Mouse (Mus musculus) CH12.LX (cell line): ENCODE data around the gene Sec31a. TPM values are rescaled to one million over a fixed set of nuclear protein-coding genes. Genes with fewer than 3 reads are reported as not detected.

ENCODE experiments used
- DNase-seq: peaks from one replicate; pipeline ENCODE4 v3.0.0-alpha.2; 2013; ENCODE audit errors: extremely low read depth
- H3K27ac ChIP-seq: 2 replicates; pipeline ENCODE4 v1.5.1; 2012; ENCODE audit warnings: low read depth, mild to moderate bottlenecking, control low read depth, moderate library complexity; ENCODE audit not compliant: insufficient read depth
- H3K27me3 ChIP-seq: replicated peaks from 2 replicates; pipeline ENCODE3; 2012; ENCODE audit warnings: inconsistent platforms
- H3K36me3 ChIP-seq, 2 experiments: replicated peaks in 1 of 2; 2 replicates each; pipeline versions ENCODE3 to v1.6.1; 2012; ENCODE audit warnings: inconsistent platforms in 1 of 2, low read length in 1 of 2, mild to moderate bottlenecking in 1 of 2, mixed read lengths in 1 of 2, moderate library complexity in 1 of 2; ENCODE audit not compliant: control insufficient read depth in 1 of 2, insufficient read depth in 1 of 2
- H3K4me1 ChIP-seq, 2 experiments: 2 replicates each; pipeline ENCODE4 v1.6.1; 2012; ENCODE audit warnings: inconsistent platforms in 1 of 2, moderate library complexity in 1 of 2; ENCODE audit not compliant: insufficient read depth in 2 of 2, control insufficient read depth in 1 of 2
- H3K4me2 ChIP-seq: 2 replicates; pipeline ENCODE4 v1.6.1; 2012; ENCODE audit warnings: low read depth, mild to moderate bottlenecking, control low read depth; ENCODE audit not compliant: poor library complexity, insufficient read depth, severe bottlenecking
- H3K4me3 ChIP-seq, 3 experiments: fragments of 150-350 bp in 1 of 3; sonication (generic) in 1 of 3; replicated peaks in 1 of 3; 2 replicates each; pipeline versions ENCODE3 to v1.5.1; 2011 to 2012; ENCODE audit warnings: low read depth in 2 of 3, low read length in 2 of 3, mild to moderate bottlenecking in 2 of 3, moderate library complexity in 2 of 3, control low read depth in 1 of 3, improper control_type of control experiment in 1 of 3, inconsistent platforms in 1 of 3, mixed read lengths in 1 of 3; ENCODE audit not compliant: poor library complexity in 1 of 3
- H3K79me2 ChIP-seq: replicated peaks from 2 replicates; pipeline ENCODE4 v1.6.1; 2012; ENCODE audit warnings: mild to moderate bottlenecking, moderate library complexity; ENCODE audit not compliant: control insufficient read depth, poor library complexity, insufficient read depth, severe bottlenecking; ENCODE audit errors: extremely low read depth
- H3K9ac ChIP-seq: 2 replicates; pipeline ENCODE4 v1.6.1; 2012; ENCODE audit warnings: low read depth, mild to moderate bottlenecking, control low read depth, moderate library complexity; ENCODE audit not compliant: insufficient read depth
- H3K9me3 ChIP-seq: replicated peaks from 2 replicates; pipeline ENCODE3; 2012; ENCODE audit warnings: low read length, inconsistent platforms, mixed read lengths
- BHLHE40 ChIP-seq: IDR thresholded peaks from 2 replicates; pipeline ENCODE4 v1.6.1; 2011; ENCODE audit warnings: mild to moderate bottlenecking, low read depth, low read length, improper control_type of control experiment
- CHD1 ChIP-seq: IDR thresholded peaks from 2 replicates; pipeline ENCODE4 v1.6.1; 2012; ENCODE audit warnings: low read depth, low read length, improper control_type of control experiment, inconsistent platforms
- CHD2 ChIP-seq: IDR thresholded peaks from 2 replicates; pipeline ENCODE4 v1.6.1; 2011; ENCODE audit warnings: low read length, improper control_type of control experiment
- EP300 ChIP-seq: IDR thresholded peaks from 2 replicates; pipeline ENCODE4 v1.6.1; 2011; ENCODE audit warnings: low read length, improper control_type of control experiment
- HCFC1 ChIP-seq: IDR thresholded peaks from 2 replicates; pipeline ENCODE4 v1.6.1; 2012; ENCODE audit warnings: low read depth, mild to moderate bottlenecking, inconsistent platforms, low read length, improper control_type of control experiment
- JUN ChIP-seq: IDR thresholded peaks from 2 replicates; pipeline ENCODE4 v1.6.1; 2011; ENCODE audit warnings: low read depth, mild to moderate bottlenecking, low read length, improper control_type of control experiment, moderate library complexity; ENCODE audit not compliant: insufficient read depth
- JUND ChIP-seq: conservative IDR thresholded peaks from 2 replicates; pipeline ENCODE4 v1.6.1; 2011; ENCODE audit warnings: low read depth, low read length, improper control_type of control experiment
- KAT2A ChIP-seq: IDR thresholded peaks from 2 replicates; pipeline ENCODE4 v1.6.1; 2012; ENCODE audit warnings: low read length, improper control_type of control experiment, inconsistent platforms; ENCODE audit not compliant: insufficient replicate concordance
- NRF1 ChIP-seq: IDR thresholded peaks from 2 replicates; pipeline ENCODE4 v1.6.1; 2014; ENCODE audit warnings: low read depth, mild to moderate bottlenecking, inconsistent platforms, low read length, improper control_type of control experiment, moderate library complexity
- PAX5 ChIP-seq: IDR thresholded peaks from 2 replicates; pipeline ENCODE4 v1.6.1; 2012; ENCODE audit warnings: low read length, inconsistent platforms, mixed read lengths
- POLR2AphosphoS2 ChIP-seq: IDR thresholded peaks from 2 replicates; pipeline ENCODE4 v1.6.1; 2011; ENCODE audit warnings: low read depth, low read length, improper control_type of control experiment
- SIN3A ChIP-seq: IDR thresholded peaks from 2 replicates; pipeline ENCODE4 v1.6.1; 2012; ENCODE audit warnings: low read length, improper control_type of control experiment, inconsistent platforms
- USF1 ChIP-seq: IDR thresholded peaks from 2 replicates; pipeline ENCODE4 v1.6.1; 2014; ENCODE audit warnings: low read depth, mild to moderate bottlenecking, inconsistent platforms, low read length, improper control_type of control experiment
- ZC3H11A ChIP-seq: IDR thresholded peaks from 2 replicates; pipeline ENCODE4 v1.6.1; 2012; ENCODE audit warnings: low read depth, mild to moderate bottlenecking, inconsistent platforms, low read length, improper control_type of control experiment
- ZKSCAN1 ChIP-seq: IDR thresholded peaks from 2 replicates; pipeline ENCODE4 v1.6.1; 2012; ENCODE audit warnings: low read depth, inconsistent platforms, low read length, improper control_type of control experiment, borderline replicate concordance
- ZMIZ1 ChIP-seq: IDR thresholded peaks from 2 replicates; pipeline ENCODE4 v1.6.1; 2012; ENCODE audit warnings: low read depth, mild to moderate bottlenecking, inconsistent platforms, low read length, improper control_type of control experiment
- ZNF384 ChIP-seq: IDR thresholded peaks from 2 replicates; pipeline ENCODE4 v1.6.1; 2012; ENCODE audit warnings: low read depth, low read length, improper control_type of control experiment, inconsistent platforms
- dilution Hi-C: fragments of 300-500 bp; cut with MboI; formaldehyde crosslinking; loops from 2 replicates; pipeline ENCODE4 v1.14.3; 2020; ENCODE audit warnings: low sequenced_read_pairs; ENCODE audit not compliant: extremely low pct_unique_long_range_greater_than_20kb, extremely low pct_ligation_motif_present
- in situ Hi-C: fragments of 300-500 bp; cut with MboI; formaldehyde crosslinking; loops from 3 replicates; pipeline ENCODE4 v1.14.3; 2019; ENCODE audit warnings: low sequenced_read_pairs, low pct_ligation_motif_present, low pct_unique_long_range_greater_than_20kb, mixed read lengths
- polyA plus RNA-seq: library from polyadenylated mRNA; unstranded; fragments of >175 nt; gene quantifications from 2 replicates; pipeline ENCODE4 v1.2.1, GENCODE M21; 2012; ENCODE audit warnings: low read depth; ENCODE audit not compliant: insufficient read length
- total RNA-seq, 2 experiments: library from RNA; depleted of rRNA; stranded (reverse); fragments of 300-350 nt in 1 of 2; fragments of >200 nt in 1 of 2; gene quantifications; 2 replicates each; pipeline ENCODE4 v1.2.3; 2012 to 2014

Gene Sec31a
- total and polyA plus RNA-seq, 3 experiments = 48.5 to 161 (median 52.2) TPM

- no peak overlapping the region for H3K4me3 ChIP-seq
- no peak overlapping the region for H3K4me2 ChIP-seq
- H3K36me3 ChIP-seq = peaks cover 61 to 92% of the 10 kb centered on the region in 2 experiments
- H3K4me1 ChIP-seq = peaks cover 4 to 9% of the 10 kb centered on the region in 2 experiments
- TF ChIP-seq BHLHE40 = no peak
- no peak for TF ChIP-seq ZC3H11A
- TF ChIP-seq JUND = no peak
- no peak for TF ChIP-seq ZNF384
- no peak for TF ChIP-seq SIN3A
- no peak for TF ChIP-seq ZKSCAN1
- TF ChIP-seq HCFC1 = no peak
- TF ChIP-seq USF1 = no peak
- TF ChIP-seq POLR2AphosphoS2 = no peak
- no peak for TF ChIP-seq ZMIZ1
- no peak for TF ChIP-seq CHD1
- TF ChIP-seq PAX5 = no peak
- TF ChIP-seq JUN = no peak
- no peak for TF ChIP-seq KAT2A
- TF ChIP-seq NRF1 = no peak
- TF ChIP-seq EP300 = no peak
- in situ Hi-C loops = no loop called here
- no peaks in the 10 kb centered on the region for H3K27me3 ChIP-seq
- dilution Hi-C loops = no loop called here
- no peak for DNase-seq
- H3K9me3 ChIP-seq = no peaks in the 10 kb centered on the region
- H3K9ac ChIP-seq = no peak overlapping the region
- H3K27ac ChIP-seq = no peak overlapping the region
- no peaks in the 10 kb centered on the region; the same call in 1 of the 2 replicates for H3K79me2 ChIP-seq
Measured at GRCm38 (mm10) chr5:100451871-100452270, 35.8 kb upstream of the Sec31a start.

- Histone ChIP-seq H3K4me1 (peaks cover 4 to 26% of the 10 kb centered on the region in 2 experiments), H3K9me3 (peaks cover 6% of the 10 kb centered on the region), H3K9ac (no peak overlapping the region), H3K4me2 (no peak overlapping the region), H3K36me3 (peaks cover 21 to 51% of the 10 kb centered on the region in 2 experiments), H3K27me3 (no peaks in the 10 kb centered on the region), H3K27ac (no peak overlapping the region), H3K79me2 (no peaks in the 10 kb centered on the region), H3K4me3 (no peak overlapping the region)
- dilution Hi-C loops = no loop called here
- no peak for TF ChIP-seq CHD2
- no peak for DNase-seq
- in situ Hi-C loops = no loop called here
Measured at GRCm38 (mm10) chr5:100438796-100439195, 22.8 kb upstream of the Sec31a start.
